Mouse (Mus musculus) CD4-positive helper T cell, adult 2 months (primary cell): Measurements from ENCODE around the gene Aspm.
"Not testable (repeated sequence)": the region's sequence is repeated elsewhere in the genome, so short reads cannot be mapped to it uniquely, and the experiment has no call there.

Source experiments
- DNase-seq: peaks from one replicate; pipeline ENCODE4 v3.0.0-alpha.2; 2012; ENCODE audit warnings: low read depth, missing footprints, low spot score

Aspm gene

GRCm38 (mm10) chr1:139454340-139455225 lies at the start of gene Aspm:
Gene Aspm, plus strand, starts transcription at chr1:139454772.
- DNase-seq: peak; percentile 96

- DNase-seq: no peak
These were observed 48.8 kb upstream of the Aspm start for GRCm38 (mm10) chr1:139405766-139406165.

DNA sequence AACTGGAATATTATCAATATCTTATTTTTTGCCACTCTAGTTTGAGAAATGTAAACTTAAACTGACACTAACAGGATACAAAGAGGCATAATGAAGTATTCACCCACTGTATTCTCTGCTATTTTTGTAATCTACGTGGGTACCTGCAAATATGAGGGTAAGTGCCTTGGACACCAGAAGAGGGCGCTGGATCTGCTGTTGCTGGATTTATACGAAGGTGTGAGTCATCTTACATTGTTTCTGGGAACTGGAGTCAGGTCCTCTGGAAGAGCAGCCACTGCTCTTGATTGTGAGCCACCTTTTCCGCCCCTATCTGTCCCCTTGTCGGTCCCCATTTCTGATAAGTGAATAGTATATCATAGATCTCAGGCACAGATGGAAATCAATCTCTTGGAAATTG lies 46.9 kb upstream of the Aspm start:
- peak; percentile 9 for DNase-seq

DNA sequence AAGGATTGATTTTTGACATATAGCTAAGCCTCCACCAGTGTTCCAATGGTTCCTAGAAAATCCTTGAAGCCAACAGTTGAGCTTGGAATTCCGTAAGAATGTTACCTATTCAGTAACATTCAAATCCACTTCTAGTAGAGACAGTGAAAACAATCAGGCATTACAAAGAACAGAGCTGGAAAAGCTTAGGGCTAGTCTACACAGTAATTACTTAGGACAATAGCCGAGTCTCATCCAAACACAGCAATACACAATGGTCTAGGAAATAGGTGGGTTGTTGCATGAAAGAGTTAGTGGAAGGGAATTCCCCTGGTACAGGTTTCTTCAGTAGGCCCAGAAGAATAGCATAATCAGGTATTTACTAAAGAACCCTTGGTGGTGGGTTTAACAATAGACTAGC lies 42.2 kb upstream of the Aspm start:
- not testable (repeated sequence) for DNase-seq

- peak; percentile 27 for DNase-seq
These were observed 41.1 kb upstream of the Aspm start for GRCm38 (mm10) chr1:139413465-139413864.

DNA sequence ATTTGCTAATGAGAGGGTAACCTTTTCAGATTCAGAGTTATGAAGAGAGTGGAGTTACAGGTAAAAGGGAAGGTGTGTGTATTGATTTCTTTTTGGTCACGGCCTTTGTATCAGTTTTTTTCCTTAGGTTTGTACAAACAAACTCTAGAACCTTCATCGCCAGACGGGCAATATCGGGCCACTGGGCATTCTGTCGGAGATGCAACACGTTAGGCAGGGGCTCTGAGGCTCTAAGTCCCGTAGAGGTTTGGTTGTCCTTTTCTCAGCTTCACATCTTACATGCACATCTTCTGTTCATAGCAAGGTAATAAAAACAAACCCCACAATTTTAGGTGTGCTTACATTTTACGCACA lies 33.1 kb upstream of the Aspm start:
- DNase-seq: no peak

DNA sequence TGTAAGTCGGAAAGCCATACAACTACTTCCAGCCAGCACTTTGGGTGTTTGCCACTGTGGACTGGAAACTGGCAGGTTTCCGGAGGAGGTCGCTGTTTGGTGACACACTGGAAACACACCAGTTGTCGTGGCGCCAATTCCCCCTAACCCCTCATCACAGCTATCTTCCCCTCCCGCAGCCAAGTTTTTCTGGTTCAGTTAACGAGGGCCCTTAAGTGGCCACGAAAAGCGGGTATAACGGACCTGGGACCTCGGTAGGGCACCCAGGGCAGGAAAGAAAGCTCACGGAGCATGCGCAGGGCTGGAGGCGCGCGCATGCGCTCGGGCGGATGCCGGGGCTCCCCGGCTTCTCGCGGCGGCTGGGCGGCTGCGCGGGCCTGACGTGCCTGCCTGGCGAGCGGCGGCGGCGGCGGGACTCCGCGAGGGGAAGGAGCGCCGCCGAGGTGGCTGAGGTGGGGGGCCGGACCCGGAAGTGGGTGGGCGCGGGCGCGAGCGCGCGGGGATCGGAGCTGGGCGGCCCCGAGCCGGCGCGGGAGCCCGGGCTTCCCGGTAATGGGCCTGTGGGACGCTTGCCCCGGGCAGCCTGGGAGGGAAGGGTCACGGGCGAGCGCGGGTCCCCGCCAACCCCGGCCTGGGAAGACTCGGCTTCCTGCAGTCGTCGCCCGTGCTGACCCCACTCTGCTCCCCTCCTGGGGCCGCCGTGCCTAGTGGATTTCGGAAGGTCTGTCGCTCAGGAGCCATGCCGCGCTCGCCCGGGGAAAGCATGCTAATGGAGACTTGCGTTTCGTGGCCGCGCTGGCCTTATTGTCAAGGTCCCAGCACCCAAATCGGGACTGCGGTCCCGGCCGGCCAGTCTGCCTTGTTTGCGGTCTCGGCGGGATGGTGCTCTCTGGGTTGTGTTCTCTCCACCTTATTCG lies 32.4 kb upstream of the Aspm start, which contains the start of gene Zbtb41:
Gene Zbtb41, plus strand, starts transcription at position 414 of the 917 bp plus-strand sequence.
- peak; percentile 94 for DNase-seq

- DNase-seq: peak; percentile 54
These were observed 31.6 kb upstream of the Aspm start for GRCm38 (mm10) chr1:139422941-139423340.

DNA sequence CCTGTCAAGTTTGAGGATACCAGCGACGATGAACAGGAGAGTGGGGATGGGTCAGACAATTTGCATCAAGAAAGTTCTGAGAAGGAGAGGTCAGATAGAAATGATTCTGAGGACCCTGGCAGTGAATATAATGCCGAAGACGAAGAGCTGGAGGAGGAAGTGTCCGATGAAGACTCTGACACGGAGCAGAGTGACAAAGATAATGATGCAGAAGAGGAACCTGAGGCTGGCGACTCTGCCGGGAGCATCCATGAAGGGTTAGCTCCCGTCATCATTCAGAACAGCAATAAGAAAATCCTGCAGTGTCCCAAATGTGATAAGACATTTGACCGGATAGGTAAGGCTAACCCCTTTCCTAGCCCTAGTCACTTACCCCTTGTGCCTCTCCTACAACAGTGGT lies 30.6 kb upstream of the Aspm start:
- no peak for DNase-seq

DNA sequence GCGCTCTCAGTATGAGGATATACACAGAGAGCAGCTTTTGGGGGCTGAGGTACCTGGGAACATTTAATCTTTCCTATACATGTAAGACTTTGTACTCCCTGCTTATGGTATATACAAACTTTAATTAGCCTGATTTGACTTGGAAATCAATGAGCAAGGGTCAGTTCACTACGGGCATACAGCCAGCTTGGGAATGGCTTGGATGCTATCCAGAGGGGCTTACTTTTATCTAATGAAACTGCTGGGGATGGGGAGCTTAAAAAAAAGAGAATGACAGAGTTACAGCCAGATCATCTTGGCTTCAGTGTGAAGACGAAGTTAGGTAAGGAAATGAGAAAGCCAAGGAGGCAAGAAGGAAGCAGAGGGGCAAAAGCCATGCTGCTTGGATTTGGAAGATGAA lies 29.6 kb upstream of the Aspm start:
- DNase-seq: no peak

- DNase-seq: peak; percentile 32
These were observed 16.2 kb upstream of the Aspm start for GRCm38 (mm10) chr1:139438373-139438772.

DNA sequence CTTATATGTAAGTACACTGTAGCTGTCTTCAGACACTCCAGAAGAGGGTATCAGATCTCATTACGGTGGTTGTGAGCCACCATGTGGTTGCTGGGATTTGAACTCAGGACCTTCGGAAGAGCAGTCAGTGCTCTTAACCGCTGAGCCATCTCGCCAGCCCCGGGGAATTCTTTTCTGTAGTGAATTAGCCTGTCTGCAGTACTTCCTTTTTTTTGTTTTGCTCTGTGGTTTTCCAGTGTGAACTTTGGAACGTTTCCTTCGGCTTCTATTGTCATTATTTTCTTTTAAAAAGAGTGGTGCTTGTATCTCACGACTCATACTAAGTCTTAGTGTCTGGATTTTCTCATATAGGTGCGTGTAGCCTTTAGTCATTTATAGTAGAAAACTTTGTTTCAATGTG lies 11.5 kb upstream of the Aspm start:
- DNase-seq: not testable (repeated sequence)

DNA sequence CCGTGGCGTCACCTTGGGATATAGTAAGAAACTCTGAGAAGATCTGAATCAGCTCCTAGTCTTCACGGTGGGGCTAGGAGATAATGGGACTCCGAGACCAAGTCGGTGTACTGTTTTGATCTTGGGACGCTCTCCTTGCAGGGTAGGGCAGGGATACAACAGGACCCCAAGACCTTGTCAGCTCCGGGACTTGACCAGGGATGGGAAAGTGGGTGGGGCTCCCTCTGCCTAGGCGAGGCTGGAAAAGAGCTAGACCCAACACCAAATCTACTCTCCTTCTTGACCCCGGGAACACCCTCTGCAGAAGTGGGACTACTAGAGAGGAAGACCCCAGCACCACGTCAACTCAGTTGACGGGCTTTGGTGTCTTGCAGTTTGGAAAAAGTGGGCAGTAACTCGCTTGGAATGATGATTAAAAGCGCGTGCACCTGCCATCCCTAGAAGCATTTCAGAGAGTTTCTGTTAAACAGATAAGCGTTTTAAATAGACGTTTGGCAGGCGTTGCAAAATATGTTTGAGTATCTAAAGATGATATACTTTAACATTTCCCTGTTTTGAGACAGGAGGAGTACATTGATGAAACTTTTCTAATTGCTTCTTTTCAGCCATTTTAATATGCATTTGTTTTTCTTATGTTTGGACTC lies 776 bp downstream of the Aspm start:
- DNase-seq: no peak

DNA sequence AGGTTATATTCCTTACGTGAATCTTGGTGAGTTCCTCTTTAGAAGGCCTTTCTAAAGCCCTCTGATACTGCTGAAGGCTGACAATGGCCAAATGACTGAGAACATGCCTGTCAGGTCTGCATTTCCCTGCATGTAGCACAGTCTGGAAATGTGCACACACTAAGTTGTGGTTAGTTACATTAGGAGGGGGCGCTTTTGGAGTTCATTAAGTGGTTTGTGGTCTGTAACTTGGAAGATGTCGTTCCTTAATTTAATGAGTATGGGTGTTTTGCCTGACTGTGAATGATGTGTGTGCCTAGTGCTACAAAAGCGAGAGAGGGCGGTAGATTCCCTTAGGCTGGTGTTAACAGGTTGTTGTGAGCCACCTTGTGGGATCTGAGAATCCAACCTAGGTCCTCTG lies 6.2 kb downstream of the Aspm start:
- DNase-seq: no peak

DNA sequence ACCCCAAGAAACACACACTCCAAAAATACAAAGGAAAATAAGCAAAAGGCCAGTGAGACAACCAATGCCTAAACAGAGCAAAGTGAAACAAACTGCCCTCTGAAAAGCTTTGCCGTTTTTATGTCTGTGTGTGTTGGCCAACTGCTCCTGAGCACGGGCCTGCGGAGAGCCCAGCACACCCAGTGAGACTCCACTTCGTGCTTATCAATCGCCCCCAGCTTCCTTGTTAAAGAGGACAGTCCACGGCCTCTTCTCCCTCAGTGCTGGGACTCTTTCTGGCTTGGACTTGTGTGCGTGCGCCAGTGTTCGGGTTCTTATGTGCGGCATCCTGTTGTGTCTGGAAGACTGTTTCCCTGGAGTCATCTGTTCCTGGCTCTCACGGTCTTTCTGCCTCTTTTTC lies 11.4 kb downstream of the Aspm start:
- DNase-seq: no peak

DNA sequence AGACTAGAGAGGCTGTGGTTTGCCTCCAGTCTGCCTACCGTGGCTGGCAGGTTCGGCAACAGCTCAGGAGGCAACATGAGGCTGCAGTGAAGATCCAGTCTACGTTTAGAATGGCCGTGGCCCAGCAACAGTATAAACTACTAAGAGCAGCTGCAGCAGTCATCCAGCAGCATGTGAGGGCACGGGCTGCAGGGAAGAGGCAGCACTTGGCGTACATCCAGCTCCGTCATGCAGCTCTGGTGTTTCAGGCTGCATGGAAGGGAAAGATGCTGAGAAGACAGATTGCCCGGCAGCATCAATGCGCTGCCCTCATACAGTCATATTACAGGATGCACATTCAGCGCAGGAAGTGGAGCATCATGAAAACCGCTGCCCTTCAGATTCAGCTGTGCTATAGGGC lies 24.3 kb downstream of the Aspm start:
- DNase-seq: no peak

- DNase-seq: no peak
These were observed 25.7 kb downstream of the Aspm start for GRCm38 (mm10) chr1:139480246-139480645.

DNA sequence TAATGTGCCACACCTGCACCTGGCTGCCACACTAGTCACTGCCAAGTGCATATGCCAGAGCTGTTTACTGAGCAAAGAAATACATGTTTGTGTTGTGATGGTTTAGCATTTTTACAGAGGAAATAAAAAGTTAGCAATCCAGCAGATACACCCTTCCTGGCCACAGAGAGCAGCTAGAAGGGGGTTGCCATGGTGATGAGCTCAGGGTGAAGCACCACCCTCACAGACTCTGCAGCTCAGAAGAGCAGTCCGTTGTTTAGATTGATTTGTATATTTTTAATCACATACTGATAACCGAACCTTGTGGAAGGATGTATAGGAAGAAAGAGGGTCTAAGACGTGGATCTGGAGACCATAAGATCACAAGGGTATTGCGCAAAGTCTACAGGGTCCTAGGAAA lies 26.6 kb downstream of the Aspm start:
- no peak for DNase-seq

DNA sequence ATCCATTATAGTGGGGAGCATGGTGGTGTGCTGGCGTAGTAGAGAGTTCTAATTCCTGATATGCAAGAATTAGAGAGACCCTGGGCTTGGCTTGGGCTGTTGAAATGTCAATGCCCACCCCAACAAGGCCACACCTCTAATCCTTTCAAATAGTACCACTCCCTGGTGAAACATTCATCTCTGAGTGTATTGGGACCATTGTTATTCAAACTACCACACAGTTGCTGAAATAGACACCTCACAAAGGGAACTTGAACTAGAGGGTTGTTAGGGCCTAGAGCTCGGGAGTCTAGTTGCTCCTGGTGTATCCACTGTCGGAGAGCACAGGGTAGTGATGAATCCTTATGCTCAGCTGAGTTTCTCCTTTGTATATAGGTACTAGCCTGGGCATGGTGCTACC lies 40.1 kb downstream of the Aspm start:
- no peak for DNase-seq

DNA sequence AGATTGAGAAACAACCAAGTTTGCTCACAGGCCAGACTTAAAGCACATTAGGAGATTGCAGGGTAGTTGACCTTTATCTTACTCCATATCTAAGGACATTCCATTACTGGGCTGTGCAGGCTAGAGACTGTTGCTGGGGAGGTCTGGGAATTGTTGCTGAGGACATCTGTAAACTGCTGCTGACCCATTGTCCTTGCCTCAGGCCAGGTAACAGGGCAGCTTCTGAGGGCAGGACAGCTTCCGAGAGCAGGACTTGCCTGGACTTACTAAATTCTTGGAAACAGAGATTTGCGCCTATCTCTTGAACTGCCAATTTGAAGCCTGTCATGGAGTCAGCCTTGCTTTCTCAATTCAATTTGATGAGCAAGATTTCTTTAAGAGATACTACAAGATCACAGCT lies 40.8 kb downstream of the Aspm start:
- DNase-seq: no peak

DNA sequence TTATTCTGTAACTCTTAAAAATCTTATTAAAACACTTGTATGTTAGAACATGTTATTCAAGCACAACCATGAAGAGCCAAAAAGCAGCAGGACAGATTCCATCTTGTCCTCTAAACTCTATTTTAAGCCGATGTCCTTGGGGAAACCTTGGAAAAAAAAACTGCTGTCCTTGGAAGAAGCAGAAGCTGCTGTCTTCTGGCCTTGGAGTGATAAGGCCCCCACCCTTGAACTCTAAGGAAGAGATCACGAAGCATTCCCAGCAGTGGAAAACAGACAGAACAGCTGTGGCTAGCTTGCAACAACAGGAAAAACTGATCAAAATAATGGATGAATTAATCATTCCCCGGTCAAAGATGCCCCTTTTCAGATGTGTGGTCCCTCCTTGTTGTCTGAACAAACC lies 41.6 kb downstream of the Aspm start:
- DNase-seq: no peak

DNA sequence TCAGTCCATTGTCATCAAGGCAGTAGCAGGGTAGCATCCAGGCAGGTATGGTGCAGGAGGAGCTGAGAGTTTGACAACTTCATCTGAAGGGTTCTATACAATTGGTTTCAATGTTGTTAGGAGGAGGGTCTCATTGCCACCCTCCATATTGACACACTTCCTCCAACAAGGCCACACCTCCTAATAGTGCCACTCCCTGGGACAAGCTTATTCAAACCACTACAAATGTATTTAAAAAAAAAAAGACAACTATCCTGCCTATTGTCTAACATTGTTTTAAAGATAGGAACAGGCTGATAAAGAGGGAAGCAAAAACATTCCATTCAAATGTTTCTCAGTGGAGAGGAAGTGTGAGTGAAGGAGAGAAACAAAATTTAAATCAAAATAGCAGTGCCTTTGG lies 45.2 kb downstream of the Aspm start:
- no peak for DNase-seq
